Mouse (Mus musculus) cortical plate, adult 2 months (tissue): ENCODE results near the gene Bmp10. TPM values are rescaled to one million over a fixed set of nuclear protein-coding genes. Genes with fewer than 3 reads are reported as not detected.
"Not testable (repeated sequence)": the region's sequence is repeated elsewhere in the genome, so short reads cannot be mapped to it uniquely, and the experiment has no call there.

Source experiments
- H3K27ac ChIP-seq: fragments of 200-500 bp; 2 replicates; pipeline ENCODE4 v1.5.1; 2012; ENCODE audit warnings: low read length, control low read depth, inconsistent platforms; ENCODE audit not compliant: insufficient read depth
- H3K4me1 ChIP-seq: fragments of 200-500 bp; 2 replicates; pipeline ENCODE4 v1.6.1; 2011; ENCODE audit warnings: low read length; ENCODE audit not compliant: control insufficient read depth, insufficient read depth
- H3K4me3 ChIP-seq: fragments of 200-500 bp; 2 replicates; pipeline ENCODE4 v1.5.1; 2011; ENCODE audit warnings: mild to moderate bottlenecking, low read length, control low read depth; ENCODE audit not compliant: insufficient read depth
- CTCF ChIP-seq: fragments of 200-500 bp; IDR thresholded peaks from 2 replicates; pipeline ENCODE4 v1.5.1; 2011; ENCODE audit warnings: mild to moderate bottlenecking, control low read depth, low read length; ENCODE audit not compliant: insufficient read depth; ENCODE audit errors: extremely low read depth
- POLR2A ChIP-seq: fragments of 200-500 bp; IDR thresholded peaks from 2 replicates; pipeline ENCODE4 v1.6.1; 2011; ENCODE audit warnings: mild to moderate bottlenecking, low read length, control low read depth; ENCODE audit not compliant: insufficient read depth; ENCODE audit errors: extremely low read depth
- polyA plus RNA-seq: library from polyadenylated mRNA; depleted of rRNA; stranded (reverse); fragments of >200 nt; gene quantifications from 2 replicates; pipeline ENCODE4 v1.2.3, GENCODE M21; 2012

Gene Bmp10
- polyA plus RNA-seq, 1 experiment, result not detected

DNA sequence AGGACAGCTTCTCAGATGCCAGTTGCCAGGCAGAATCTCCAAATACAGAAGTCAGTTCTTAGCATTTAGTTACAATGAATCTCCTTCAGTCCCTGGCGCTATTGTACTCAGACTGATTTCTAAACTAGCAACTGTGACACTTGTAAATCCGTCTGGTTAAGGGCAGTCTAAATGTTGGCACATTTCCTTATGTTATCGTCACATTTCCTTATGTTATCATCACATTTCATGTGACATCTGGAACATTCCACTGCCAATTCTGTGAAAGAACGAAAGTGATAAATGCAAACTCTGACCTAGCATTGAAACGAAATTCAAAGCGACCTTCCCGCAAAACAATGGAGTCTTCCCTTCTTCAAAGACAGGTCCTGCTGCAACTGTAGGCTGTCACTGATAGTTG lies 16.4 kb downstream of the Bmp10 start:
- Histone ChIP-seq H3K4me3 (no peak overlapping the region), H3K27ac (no peak overlapping the region), H3K4me1 (no peaks in the 10 kb centered on the region)
- TF ChIP-seq CTCF (no peak), POLR2A (no peak)

DNA sequence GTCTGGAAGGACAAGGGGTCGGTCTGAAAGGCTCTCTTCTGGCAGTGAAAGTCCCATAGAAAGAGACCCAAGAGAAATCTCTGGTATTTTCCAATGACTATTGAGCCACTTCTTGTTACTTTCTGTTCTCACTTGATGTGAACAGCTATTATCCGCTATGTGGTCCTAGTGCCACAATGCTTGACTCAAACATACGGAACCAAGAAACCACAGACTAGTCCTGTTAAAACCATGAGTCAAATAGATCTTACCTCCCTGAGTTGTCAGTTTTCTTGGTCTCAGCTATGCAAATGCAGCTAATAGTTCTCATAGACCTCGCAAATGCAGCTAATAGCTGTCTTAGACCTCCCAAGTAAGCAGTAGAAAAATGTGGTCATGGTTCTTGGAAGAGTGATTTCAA lies 18.4 kb downstream of the Bmp10 start:
- TF ChIP-seq CTCF (no peak), POLR2A (no peak)
- Histone ChIP-seq H3K4me3 (no peak overlapping the region), H3K27ac (no peak overlapping the region), H3K4me1 (no peaks in the 10 kb centered on the region)

DNA sequence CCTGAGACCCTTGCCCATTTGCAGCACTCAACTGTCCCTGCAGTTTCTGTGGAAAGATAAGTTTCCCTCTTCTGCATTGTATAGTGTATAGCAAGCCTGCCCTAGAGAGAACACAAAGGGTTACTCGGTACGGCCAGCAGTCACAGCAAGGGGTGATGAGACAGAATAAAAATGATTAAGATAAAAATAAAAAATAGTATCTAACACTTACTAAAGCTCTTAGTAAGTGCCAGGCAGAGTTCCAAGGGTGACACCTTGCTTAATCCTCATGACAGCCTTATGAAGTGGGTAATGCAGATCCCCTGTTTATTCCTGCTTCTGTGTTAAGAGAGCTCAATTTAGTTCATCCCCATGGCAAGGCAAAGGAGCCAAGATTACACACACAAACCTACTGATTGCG lies 20.7 kb downstream of the Bmp10 start:
- Histone ChIP-seq H3K27ac (no peak overlapping the region), H3K4me3 (no peak overlapping the region), H3K4me1 (no peaks in the 10 kb centered on the region)
- TF ChIP-seq POLR2A, result no peak
- TF ChIP-seq CTCF, result no peak

GRCm38 (mm10) chr6:87451016-87451415 lies 22.2 kb downstream of the Bmp10 start:
- no peak for TF ChIP-seq POLR2A
- peak; percentile 60 for TF ChIP-seq CTCF
- H3K4me1 ChIP-seq, result no peaks in the 10 kb centered on the region
- H3K4me3 ChIP-seq, result no peak overlapping the region
- no peak overlapping the region for H3K27ac ChIP-seq

DNA sequence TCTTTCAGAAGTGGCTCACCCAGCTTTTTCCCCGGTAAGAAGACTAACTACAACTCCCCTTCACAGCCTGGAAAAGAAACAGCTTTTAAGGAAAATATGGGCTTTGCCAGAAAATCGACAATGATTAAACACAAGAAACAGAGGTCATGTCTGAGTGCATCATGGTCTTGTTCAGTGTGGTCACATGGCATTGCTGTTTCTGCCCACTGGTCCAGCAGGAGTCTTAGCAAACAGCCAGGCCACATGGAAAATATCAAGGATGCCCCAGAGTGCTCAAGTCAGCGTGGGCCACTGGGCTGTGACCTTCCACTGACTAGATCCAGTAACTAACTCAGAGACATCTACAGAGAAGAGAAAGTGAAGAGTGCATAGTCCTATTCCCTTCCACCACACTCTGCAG lies 23.0 kb downstream of the Bmp10 start:
- H3K27ac ChIP-seq, result no peak overlapping the region
- H3K4me1 ChIP-seq, result no peaks in the 10 kb centered on the region
- no peak overlapping the region for H3K4me3 ChIP-seq
- no peak for TF ChIP-seq CTCF
- TF ChIP-seq POLR2A, result no peak

GRCm38 (mm10) chr6:87455507-87455906 lies 26.7 kb downstream of the Bmp10 start:
- Histone ChIP-seq H3K27ac (no peak overlapping the region), H3K4me3 (no peak overlapping the region), H3K4me1 (no peaks in the 10 kb centered on the region)
- TF ChIP-seq POLR2A (no peak), CTCF (no peak)

- H3K4me1 ChIP-seq, result no peaks in the 10 kb centered on the region
- no peak overlapping the region for H3K27ac ChIP-seq
- TF ChIP-seq POLR2A, result no peak
- peak; percentile 82 for TF ChIP-seq CTCF
- H3K4me3 ChIP-seq, result no peak overlapping the region
Observed at GRCm38 (mm10) chr6:87466221-87466620, 37.4 kb downstream of the Bmp10 start.

DNA sequence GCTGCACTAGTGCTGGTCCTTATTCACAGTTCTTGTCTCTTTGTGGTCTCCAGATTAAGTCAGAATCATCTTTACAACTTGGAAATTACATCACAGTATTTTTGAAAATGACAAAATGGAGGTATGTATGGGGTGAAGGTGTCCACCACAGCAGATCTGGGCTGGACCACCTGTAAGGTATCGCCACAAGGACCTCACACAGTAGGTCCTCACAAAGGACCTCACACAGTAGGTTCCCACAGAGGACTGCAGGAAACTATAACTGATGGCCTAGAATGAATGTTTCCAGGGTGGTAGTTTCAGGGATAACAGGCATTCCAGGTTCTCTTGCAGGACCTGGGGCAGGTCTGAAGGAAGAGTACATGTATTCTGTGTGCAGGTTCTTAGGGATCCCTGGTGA lies 38.6 kb downstream of the Bmp10 start:
- no peak for TF ChIP-seq POLR2A
- no peak for TF ChIP-seq CTCF
- Histone ChIP-seq H3K4me3 (no peak overlapping the region), H3K27ac (no peak overlapping the region), H3K4me1 (no peaks in the 10 kb centered on the region)

- no peak for TF ChIP-seq CTCF
- TF ChIP-seq POLR2A, result no peak
- H3K4me1 ChIP-seq, result no peaks in the 10 kb centered on the region
- no peak overlapping the region for H3K27ac ChIP-seq
- no peak overlapping the region for H3K4me3 ChIP-seq
Observed at GRCm38 (mm10) chr6:87468372-87468771, 39.6 kb downstream of the Bmp10 start.

DNA sequence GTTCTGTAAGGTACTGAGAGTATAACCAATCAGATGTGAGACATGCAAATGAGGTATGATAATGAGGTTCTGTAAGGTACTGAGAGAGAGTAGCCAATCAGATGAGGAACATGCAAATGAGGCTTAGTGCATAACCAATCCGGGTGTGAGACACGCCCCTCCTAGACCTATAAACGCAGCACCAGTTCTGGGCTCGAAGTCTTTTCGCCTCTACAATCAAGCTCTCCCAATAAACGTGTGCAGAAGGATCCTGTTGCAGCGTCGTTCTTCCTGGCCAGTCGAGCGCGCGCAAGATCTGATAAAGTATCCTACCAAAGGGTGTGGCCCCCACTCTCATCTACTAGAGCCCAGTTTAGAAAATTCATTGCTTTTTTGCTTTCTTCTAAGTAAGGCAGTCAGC lies 41.3 kb downstream of the Bmp10 start:
- not testable (repeated sequence) for H3K27ac ChIP-seq, H3K4me3 ChIP-seq, H3K4me1 ChIP-seq

DNA sequence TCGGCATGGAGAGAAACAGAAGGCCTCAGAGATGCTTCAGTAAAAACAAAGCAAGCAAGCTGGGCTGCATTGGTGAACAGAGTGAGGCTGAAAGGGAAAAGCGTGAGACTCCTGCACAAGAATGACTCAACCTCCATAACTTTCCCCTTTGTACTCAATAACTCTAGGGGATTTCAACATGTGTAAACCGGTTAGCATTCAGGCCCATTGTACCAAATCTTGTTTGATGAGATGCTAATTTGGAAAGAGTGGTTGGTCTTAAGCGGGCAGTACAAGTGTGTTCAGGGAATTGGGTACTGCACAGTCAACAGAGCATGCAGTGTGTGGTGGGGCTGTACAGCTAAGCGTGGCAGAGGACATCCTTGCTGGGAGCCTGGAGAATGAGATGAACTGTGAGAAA lies 46.4 kb downstream of the Bmp10 start:
- no peaks in the 10 kb centered on the region for H3K4me1 ChIP-seq
- no peak for TF ChIP-seq CTCF
- H3K27ac ChIP-seq, result no peak overlapping the region
- no peak overlapping the region for H3K4me3 ChIP-seq

GRCm38 (mm10) chr6:87478847-87479246 lies 50.1 kb downstream of the Bmp10 start:
- H3K4me1 ChIP-seq, result no peaks in the 10 kb centered on the region
- no peak overlapping the region for H3K4me3 ChIP-seq
- H3K27ac ChIP-seq, result no peak overlapping the region
- TF ChIP-seq POLR2A (no peak), CTCF (no peak)
